Mouse (Mus musculus) naive thymus-derived CD4-positive, alpha-beta T cell, adult 2 months (primary cell): ENCODE measurements around the gene Sprtn.

Experiments
- DNase-seq: peaks from one replicate; pipeline ENCODE4 v3.0.0-alpha.2; 2011; ENCODE audit warnings: low read depth

Sprtn gene

DNA sequence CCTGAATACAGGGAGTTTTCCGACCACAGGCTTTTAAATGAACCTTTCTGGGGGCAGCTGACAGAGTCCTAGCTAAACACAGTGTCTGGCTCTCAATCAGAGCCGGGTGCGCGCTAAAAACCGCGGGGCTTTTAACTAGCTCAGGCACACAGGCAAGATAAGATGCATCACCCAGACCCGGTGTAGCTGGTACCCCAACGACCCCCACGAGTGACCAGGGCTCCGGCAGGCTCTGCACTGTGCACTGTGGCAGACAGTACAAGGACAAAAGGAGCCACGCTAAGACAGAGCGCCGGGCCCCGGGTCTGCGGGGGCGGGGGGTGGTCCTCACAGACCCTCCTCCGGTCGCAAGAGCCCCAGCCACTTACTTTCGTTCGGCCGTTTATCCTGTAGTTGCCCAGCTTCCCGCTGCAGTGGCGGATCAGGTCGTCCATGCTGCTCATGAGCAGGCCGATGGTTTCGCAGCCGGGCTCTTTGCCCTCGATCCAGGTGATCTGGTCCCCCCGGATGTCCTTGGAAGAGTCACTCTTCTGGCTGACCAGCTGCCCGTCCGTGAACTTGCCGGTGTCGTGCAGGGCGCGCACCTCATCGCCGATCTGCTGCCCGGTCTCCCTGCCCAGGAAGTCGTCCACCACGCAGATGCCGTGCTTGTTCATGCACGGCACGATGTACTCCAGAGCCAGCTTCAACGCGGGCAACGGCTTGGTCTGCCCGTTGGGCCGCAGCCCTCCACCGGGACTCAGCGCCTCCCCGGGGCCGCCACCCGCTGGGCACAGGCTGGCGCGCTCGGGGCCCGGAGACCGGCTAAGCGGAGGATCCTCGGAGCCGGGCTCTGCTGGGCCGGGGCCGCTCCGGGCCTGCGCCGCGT is 50.4 kb downstream of the Sprtn start:
- DNase-seq, result peak; percentile 66

DNA sequence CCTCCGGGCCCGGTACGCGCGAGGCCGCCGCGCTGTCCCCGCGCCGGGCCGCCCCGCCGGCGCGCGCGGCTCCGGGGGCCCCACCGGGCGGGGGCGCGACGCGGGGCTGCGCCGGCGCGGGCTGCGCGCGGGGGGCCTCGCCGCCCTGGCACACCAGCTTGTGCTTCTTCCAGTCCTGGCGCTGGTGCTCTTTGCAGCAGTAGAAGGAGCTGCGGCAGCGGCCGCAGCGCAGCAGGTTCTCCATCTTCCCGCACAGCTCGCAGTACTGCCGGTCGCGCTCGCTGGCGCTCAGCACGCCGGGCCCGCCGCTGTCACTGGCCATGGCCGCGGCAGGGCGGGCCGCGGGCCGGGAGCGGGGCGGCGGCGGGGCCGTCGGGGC is 51.0 kb downstream of the Sprtn start:
- DNase-seq, result peak; percentile 51

DNA sequence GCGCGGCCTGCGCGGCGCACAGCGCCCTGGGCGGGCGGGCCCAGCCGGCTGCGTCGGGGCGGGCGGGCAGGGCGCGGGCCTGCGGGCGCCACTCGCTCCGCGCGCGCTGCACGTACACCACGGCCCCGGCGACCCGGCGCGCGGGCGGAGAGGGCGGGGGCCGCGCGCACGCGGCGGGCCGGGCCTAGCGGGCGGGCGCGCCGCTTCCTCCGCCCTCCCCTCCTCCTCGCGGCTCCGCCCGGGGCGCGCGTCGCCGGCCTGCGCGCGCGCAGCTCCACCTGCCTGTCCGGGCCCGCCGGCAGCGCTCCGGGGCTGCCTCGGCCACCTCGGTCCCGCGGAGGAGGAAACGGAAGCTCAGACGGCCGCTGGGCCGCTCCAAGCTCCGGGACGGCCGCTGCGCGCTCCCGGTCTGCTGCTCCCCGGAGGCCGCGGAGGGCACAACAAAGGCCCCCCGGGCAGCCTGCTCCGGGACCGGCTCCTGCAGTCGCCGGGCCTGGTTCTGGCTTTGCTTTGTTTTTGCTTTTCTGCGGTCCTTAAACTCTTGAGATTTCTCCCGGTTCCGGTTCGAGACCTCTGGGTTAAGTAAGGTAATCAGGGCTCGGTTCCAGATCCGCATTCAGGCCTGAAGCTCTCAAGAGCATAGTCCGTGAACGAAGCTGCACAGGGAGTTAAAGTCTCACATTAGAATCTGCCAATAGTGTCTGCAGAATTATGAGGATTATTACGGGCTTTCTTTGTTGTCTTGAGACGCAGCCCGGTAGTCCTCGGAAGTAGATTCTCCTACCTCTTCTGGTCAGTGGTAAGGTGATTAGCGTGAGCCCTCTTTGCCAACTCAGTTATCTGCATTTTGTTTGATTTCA is 51.8 kb downstream of the Sprtn start, which contains the start of gene Egln1:
Gene Egln1, minus strand, starts transcription at position 116 of the 860 bp plus-strand sequence.
- DNase-seq, result peak; percentile 83

DNA sequence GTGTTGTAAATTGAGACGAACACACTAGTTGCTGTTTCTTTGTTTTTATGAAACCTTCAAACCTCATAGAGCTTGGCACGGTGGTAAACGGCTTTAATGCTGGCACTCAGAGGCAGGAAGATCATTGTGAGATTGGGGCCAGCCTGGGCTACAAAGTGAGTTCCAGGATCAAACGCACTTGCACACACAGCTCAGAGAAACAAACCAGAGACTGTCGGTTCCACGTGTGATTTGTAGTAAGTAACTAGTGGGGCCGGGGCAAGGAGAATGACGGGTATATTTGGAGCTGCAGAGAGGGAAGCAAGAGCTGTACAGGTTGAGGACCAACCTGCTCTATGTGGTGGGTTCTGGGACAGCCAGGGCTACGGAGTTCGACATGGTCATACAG is 52.4 kb downstream of the Sprtn start:
- DNase-seq, result no peak

DNA sequence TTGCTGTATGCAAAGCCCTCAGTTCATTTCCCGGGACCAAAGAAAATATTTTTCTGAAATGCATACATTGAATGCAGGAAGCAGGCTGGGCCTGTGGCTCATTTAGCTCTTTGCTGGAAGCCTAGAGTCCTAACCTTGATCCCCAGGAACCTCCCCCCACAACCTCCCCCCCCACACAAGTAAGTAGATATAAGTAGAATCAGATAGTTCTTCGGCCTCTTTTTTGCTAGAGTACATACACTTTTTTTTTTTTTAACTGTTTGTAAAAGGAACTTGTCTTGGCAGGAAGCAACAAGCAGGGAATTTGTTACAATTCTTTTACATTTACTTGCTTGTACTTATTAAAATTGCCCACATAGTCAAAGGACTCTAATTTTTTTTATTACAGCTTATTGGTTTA is 53.2 kb downstream of the Sprtn start:
- no peak for DNase-seq

DNA sequence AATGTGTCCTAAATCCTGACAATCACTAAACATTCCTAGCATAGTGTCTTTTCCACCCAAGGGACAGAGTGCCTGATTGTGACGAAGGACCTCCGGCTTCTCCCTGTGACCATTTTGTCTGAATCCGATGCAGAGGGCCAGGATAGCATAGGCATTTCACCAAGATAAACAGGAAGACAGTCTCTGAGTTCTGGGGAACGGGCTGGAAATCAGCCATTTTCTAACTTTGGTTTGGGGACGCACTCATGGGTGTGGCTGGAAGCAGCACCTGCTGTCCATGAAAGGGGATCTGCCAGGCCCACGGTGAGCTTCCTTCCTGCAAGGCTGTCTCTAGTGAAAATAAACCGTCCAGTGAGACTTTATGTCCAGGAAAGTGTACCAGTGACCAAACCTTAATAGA is 55.5 kb downstream of the Sprtn start:
- no peak for DNase-seq

DNA sequence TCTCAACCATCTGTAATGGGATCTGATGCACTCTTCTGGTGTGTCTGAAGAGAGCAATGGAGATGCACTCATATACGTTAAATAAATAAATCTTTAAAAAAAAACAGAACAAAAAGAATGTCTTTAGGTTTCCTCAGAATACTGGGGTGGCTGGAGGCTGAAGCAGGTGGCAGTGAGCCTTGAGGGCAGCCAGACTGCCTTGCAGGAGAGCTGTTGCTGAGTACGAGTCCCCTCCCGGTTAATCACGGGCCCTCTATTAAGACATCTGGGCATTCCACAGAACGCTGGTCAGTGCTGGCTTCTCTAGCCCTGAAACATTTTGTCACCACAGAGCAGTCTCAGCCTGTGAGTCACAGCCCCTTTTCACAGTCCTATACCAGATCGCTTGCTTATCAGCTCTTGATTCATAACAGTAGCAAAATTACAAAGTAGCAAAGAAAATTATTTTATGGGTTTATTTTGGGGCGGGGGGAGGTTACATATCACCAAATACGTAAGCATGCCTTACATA is 56.9 kb downstream of the Sprtn start:
- DNase-seq, result no peak
